Mouse (Mus musculus): ENCODE measurements around the gene Amdhd2.

Amdhd2 gene

DNA sequence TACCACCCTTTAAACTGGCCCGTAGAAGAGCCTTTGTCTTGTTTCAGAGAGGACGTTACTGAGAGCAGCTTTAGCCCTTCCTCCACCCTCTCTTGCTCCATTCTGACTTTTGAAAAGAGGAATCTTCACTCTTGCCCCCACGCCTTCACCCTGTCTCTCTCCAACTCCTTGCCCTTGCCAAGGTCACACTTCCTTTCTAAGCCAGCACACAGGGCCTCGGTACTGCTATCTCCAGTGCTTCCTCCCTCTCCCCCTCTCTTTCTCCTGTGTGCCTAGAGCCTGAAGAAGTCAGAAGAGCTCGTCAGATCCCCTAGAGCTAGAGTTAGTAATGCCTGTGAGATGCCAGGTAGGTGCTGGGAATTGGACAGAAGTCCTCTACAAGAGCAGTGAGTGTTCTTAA is 7.2 kb upstream of the Amdhd2 start:
- peak; percentile 61; the same call in 1 of the 2 replicates for TF ChIP-seq GATA4 (IDR thresholded peaks at IDR 0.05; ENCODE audit: insufficient replicate concordance, low read length)

DNA sequence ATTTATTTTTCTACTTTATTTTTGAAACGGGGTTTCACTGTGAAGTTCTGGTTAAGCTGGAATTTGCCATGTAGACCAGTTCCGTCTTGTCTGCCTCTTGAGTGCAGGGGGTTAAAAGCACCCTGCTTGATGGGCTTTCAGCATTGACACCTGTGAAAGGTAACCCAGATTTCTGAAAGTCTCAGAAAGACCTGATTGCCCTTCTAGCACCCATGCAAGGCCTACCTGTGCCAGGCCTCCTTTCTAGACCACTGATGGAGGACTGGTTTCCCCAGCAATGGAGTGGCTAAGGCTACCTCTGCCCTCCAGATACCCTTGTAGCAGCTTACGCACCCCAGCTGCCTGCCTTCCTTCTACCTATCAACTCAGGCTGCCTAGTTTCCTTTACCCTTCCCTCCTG is 6.6 kb upstream of the Amdhd2 start:
- no peak for TF ChIP-seq GATA4 (IDR thresholded peaks at IDR 0.05; ENCODE audit: insufficient replicate concordance, low read length)

DNA sequence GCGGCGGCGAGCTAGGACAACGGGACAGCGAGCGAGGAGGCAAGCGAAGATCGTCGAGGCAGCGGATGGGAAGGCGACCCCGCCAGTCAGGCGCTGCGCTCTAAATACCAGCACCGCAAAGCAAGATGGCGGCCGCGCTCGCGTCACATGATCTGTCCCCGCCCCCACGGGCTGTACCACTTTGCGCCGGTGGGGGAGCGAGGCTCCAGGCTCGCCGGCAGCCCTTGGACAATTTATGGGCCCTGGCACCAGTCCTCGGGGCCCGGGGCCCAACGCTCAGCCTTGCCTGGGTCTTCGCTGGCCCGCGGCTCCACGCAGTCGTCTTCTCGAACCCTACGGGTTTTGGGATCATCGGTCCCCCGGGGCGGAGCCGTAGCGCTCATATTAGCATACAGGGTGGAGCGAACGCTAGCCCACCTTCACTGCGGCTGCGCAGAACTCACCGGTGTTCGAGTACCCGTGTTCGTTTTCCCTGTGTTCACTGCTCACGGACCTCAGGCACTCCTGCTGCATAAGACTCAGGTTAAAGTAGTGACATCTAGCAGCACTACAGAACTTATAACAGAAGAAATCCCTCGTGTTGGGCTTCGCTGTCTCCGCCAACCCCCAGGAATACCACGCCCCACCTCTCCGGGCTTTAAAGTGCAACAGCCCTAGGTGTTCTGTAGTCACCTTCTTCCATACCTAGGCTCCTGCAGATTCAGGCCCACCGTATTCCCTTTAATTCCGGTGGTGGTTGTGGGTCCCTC is 5.9 kb upstream of the Amdhd2 start, which contains the start of gene Atp6v0c:
TSS of gene Atp6v0c (minus strand) at position 386 of the 749 bp plus-strand sequence.
- peak; percentile 21; the same call in 1 of the 2 replicates for TF ChIP-seq GATA4 (IDR thresholded peaks at IDR 0.05; ENCODE audit: insufficient replicate concordance, low read length)

DNA sequence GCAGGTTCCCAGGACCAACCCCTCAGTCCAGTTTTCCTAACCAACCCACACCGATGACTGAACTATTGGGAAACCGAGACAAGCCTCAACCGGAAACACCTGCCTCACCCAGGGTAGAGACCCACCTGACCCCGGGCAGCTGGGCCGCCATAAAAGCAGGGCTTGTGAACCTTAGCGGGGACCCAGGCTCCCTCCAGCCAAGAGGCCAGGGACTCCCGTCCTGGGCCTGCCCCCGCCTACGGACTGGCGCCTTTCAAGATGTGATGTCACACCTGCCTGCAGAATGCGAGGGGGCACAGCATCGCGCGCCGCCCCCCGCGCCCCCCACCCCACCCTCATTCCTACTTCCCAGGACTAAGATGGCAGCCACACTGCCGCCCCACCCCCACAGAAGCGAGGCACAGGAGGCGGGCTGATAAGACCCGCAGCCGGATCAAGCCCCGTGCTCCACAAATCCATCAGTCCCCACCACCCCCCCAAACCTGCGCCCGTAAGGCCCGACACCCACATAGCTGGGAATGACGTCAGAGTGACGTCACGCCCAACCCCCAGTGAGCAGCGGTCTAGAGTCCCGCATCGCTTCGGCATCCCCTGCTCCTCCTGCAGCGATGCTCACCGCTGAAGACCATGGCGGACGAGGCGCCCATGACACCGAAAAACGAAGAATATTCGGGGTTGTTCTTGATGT is 5.2 kb upstream of the Amdhd2 start:
- TF ChIP-seq GATA4 (IDR thresholded peaks at IDR 0.05; ENCODE audit: insufficient replicate concordance, low read length) = no peak

DNA sequence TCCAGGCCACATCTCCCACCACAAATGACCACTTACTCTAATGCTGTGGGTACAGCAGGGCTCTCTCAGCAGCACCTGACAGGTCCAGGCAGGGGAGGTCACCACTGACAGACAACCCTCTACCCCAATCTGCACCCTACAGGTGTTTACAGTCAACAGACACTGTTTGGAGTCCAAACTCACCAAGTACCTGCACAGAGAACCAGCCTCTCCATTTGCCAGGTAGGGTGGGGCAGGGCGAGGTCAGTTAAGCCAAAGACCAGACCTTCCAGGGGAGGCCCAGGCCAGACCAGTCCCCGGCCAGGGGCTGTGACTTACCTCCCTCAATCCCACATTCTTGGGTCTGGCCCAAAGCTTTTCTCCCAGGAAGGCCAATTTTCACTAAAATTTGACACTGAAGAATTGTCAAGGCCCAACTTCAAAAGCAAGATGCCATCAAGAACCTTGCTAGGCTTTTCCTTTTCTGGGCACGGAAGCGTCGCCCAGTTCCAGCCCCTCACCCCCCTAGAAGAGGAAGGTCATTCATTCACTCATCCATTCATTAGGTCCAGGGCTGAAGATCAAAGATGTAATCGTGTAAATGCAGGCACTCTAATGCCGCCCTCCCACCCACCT is 4.4 kb upstream of the Amdhd2 start:
- no peak for TF ChIP-seq GATA4 (IDR thresholded peaks at IDR 0.05; ENCODE audit: insufficient replicate concordance, low read length)

DNA sequence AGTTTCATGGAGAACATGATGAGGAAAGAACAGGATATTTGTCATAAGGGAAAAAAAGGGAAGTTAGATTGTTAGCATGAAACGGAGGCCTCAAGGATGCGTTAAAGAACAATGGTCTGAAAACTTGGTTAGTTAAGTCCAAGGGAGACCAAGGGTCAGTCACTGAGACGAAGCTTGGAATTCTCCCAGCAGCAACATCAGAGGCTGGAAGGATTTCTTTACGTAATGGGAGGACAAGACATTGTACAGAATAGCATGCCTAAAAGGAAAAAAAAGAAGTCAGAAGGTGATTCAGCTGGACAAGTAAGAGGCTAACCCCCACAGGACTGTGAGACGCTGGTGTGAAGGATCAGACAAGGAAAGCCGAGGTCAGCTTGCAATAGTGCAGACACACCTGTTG is 3.6 kb upstream of the Amdhd2 start:
- no peak for TF ChIP-seq GATA4 (IDR thresholded peaks at IDR 0.05; ENCODE audit: insufficient replicate concordance, low read length)

DNA sequence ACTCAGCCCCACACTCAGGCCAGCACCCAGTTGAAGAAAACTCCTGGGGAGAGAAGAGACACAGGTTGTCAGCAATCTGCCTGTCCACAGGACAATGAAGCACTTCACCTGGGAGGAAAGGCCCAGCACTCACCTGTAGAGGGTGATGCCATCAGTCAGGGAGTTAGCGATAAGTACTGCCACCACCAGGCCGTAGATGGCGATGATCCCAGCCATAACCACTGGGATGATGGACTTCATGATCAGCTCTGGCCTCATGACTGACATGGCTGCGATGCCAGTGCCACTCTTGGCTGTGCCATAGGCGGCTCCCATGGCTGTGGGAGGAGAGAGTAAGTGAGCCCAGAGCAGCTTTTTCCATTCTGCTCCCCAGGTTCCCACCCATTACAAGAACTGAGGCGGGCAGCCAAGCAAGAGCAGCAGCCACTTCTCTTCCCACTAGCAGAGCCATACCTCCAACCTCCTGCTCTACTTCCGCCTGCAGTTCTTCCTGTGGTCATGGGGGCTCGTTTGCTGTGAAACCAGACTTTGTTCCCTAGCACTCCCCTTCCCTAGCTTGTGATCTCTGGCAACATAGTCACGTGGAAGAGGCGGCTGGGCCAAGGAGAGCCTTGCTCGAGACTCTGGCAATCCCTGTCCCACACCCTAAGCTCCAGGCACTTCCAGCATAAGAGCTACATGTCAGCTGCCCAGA is 1.1 kb upstream of the Amdhd2 start:
- no peak for TF ChIP-seq GATA4 (IDR thresholded peaks at IDR 0.05; ENCODE audit: insufficient replicate concordance, low read length)

DNA sequence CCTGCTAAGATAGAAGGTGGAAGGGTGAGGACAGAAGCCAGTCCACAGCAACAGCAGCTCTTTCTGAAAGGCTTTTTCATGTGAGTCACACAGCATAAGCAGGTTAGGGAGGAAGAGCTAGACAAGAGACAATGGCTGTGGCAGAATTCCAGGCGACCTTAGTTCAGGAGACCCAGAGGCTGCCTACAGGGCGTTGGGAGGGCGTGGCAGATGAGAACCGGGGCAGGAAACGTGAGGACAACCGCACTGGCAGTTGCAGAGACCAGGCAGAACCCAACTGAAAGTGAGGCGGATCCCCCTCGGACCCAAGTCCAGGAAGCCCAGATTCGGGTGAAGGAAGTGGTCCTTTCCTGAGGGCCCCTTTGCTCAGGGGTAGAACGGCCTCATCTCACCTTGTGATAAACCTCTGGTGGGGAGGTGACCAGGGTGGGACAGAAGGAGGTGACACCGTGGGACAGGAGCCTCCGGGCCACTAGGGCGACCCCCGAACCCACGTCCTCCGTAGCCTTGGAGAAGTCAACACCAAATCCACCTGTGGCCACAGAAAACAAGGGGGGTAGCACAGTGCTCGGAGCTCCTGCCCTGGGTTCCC is 886 bp downstream of the Amdhd2 start:
- TF ChIP-seq GATA4 (IDR thresholded peaks at IDR 0.05; ENCODE audit: insufficient replicate concordance, low read length) = no peak

DNA sequence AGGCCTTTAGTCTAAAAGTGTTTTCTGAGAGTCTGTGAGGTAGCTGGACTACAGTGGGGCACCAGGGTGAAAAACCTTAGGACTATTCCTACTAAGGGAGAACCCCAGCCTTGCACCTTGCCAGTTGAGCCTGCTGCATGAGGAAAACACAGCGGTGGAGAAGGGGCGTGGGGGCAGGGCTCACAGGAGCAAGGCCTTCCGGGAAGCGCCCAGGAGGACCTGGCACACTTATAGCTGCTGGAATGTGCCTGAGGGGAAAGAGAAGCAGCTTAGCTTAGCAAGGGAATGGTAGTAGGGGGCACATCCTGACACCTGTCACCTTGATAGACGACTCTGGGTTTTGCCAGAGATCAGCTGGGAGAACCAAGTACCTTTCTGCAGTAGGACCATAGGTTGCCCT is 2.1 kb downstream of the Amdhd2 start:
- TF ChIP-seq GATA4 (IDR thresholded peaks at IDR 0.05; ENCODE audit: insufficient replicate concordance, low read length) = no peak

DNA sequence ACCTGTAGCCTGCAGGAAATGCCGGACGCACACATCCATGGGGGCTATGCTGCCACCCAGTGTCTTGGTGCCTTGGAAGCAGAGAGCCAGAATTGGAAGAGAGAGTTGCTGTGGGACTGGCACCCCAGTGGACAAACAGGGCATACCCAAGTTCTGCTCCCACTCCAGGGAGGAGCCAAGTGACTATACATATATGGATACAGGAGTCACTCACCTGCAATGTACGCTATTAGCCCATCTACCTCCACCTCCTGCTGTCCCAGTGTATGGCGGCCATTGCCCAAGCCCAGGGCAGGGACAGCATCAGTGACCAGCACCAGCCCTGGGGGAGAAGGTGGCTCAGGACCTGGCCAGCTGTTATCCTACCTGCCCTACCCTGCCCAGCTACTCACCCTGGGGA is 6.0 kb downstream of the Amdhd2 start:
- no peak for TF ChIP-seq GATA4 (IDR thresholded peaks at IDR 0.05; ENCODE audit: insufficient replicate concordance, low read length)

DNA sequence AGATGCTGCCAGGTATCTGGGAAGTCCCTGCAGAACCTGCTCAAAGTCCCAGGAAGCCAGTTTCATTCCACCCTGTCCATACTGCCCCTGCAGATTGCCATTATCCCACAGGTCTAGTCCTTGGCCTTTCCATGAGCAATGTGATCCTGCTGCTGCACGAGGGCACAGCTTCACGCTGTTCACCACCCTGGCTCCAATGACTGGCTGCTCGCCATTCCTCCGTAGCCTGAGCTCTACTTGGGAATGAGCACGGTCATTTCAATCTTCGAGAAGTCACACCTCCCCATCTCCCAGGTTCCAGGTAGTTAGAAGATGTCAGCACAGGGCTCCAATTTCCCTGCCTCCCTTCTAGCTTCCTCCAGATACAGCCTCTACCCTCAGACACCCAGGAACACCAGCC is 6.4 kb downstream of the Amdhd2 start:
- TF ChIP-seq GATA4 (IDR thresholded peaks at IDR 0.05; ENCODE audit: insufficient replicate concordance, low read length) = no peak

DNA sequence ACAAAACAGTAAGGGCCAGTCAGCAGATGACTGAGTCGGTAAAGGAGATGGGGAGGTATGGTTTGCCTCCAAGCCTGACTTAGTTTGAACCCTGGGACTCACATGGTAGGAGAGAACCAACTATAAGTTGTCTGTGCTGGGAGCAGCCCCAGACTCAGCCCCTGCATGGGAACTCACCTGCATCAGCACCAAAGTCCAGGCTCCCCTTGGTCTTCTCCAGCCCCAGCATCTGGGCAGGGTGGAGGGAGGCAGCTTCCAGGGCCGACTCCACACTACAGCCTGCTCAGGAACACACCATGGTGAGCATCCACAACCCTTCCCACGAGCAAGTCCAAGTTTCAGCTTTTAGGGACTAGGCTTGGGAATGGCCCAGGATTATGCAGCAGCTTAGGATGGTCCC is 7.2 kb downstream of the Amdhd2 start:
- no peak for TF ChIP-seq GATA4 (IDR thresholded peaks at IDR 0.05; ENCODE audit: insufficient replicate concordance, low read length)

DNA sequence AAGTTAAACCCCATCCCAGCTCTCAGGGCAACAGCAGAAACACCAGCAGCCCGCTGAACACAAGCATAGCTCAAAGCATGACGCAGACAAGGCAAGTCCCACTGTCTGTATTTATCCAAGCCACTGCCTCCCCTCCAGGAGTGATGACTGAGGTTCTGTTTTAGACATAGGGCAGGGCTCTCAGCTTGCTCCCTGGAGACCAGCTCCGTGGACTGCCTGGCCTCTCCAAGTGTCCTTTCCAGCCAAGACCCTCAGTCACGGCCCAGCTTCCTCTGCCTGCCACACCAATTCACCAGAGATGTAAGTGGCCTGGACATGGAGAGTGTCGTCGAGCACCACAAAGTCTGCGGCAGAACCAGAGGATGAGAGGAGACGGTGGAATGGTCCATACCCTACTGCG is 7.8 kb downstream of the Amdhd2 start:
- no peak for TF ChIP-seq GATA4 (IDR thresholded peaks at IDR 0.05; ENCODE audit: insufficient replicate concordance, low read length)

DNA sequence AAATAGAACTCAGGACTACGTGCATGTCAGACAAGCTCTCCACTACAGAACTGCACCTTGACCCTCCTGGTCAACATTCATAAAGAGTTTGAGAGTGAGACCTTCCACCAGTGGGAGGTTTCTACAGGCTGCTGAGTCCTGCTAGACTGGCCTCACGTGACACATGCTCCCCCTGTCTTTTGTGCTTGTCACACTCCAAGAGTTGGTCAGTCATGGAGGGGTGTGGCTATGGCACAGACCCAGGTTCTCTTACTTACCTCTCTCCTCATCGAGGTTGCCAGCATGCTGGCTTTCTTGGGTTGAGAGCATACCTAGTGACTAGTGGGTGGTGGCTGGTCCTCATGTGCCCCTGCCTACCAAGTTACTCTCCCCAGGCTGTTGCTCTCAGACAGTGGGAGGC is 9.1 kb downstream of the Amdhd2 start:
- no peak for TF ChIP-seq GATA4 (IDR thresholded peaks at IDR 0.05; ENCODE audit: insufficient replicate concordance, low read length)

DNA sequence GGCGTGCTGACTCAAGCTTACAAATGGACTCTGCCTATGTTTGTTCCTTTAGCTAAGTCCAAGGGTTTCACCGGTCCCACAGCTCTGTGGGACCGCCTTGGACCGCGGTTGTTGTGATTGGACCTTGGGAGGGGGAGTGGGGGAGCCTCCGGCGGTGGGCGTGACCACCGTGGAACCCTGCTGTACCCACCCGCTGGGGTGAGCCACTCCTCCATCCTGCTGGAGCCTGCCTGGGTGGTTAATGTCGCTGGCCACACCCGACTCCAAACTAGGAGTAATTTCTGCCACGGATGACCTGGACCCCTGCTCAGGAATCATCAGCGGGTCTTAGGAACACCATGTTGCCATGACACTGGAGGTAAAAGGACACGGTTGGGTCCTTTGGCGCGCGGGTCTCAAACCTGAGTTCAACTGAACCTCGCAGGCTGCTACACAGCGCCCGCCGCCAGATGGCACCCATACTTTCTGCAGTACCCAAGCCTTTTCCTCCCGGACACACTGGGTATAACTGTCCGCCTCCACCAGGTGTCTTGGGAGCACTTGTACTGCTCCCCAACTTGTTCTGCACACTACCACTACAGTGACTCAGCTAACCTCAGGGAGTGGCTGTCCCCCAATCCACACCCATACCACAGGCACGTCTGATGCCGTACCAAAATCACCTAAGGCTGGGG is 11.5 kb downstream of the Amdhd2 start:
- TF ChIP-seq GATA4 (IDR thresholded peaks at IDR 0.05; ENCODE audit: insufficient replicate concordance, low read length) = no peak
